Mouse (Mus musculus) intestine, embryonic 16.5 days (tissue): Measurements from ENCODE around the gene Retsat. TPM values are rescaled to one million over a fixed set of nuclear protein-coding genes. Genes with fewer than 3 reads are reported as not detected.

Experiments
- ATAC-seq: fragments of 200-750 bp; cut with Nextera tagmentation; 2 replicates; pipeline ENCODE4 v1.8.0; 2017; ENCODE audit warnings: moderate TSS enrichment, moderate library complexity
- H3K27ac ChIP-seq: fragments of 300-500 bp; sonication (generic); 2 replicates; pipeline ENCODE4 v1.5.1; 2014; ENCODE audit warnings: mild to moderate bottlenecking, low read length
- H3K27me3 ChIP-seq: fragments of 300-500 bp; sonication (generic); replicated peaks from 2 replicates; pipeline ENCODE4 v1.6.1; 2014; ENCODE audit warnings: low read length, control low read depth, mixed read lengths; ENCODE audit not compliant: control insufficient read depth, insufficient read depth
- H3K36me3 ChIP-seq: fragments of 300-500 bp; sonication (generic); 2 replicates; pipeline ENCODE4 v1.6.1; 2014; ENCODE audit warnings: low read length, control low read depth; ENCODE audit not compliant: control insufficient read depth, insufficient read depth
- H3K4me1 ChIP-seq: fragments of 300-500 bp; sonication (generic); 2 replicates; pipeline ENCODE4 v1.6.1; 2014; ENCODE audit warnings: low read length, control low read depth, mixed read lengths; ENCODE audit not compliant: control insufficient read depth, insufficient read depth
- H3K4me2 ChIP-seq: fragments of 300-500 bp; sonication (generic); 2 replicates; pipeline ENCODE4 v1.6.1; 2014; ENCODE audit warnings: low read depth, low read length, control low read depth
- H3K4me3 ChIP-seq: fragments of 300-500 bp; sonication (generic); 2 replicates; pipeline ENCODE4 v1.5.1; 2014; ENCODE audit warnings: mild to moderate bottlenecking, low read length
- H3K9ac ChIP-seq: fragments of 300-500 bp; sonication (generic); 2 replicates; pipeline ENCODE4 v1.6.1; 2014; ENCODE audit warnings: low read depth, low read length
- H3K9me3 ChIP-seq: fragments of 300-500 bp; sonication (generic); 2 replicates; pipeline ENCODE4 v1.6.1; 2016; ENCODE audit warnings: low read length, control low read depth; ENCODE audit not compliant: control insufficient read depth
- WGBS: fragments of 180-500 bp; shearing (Covaris S2); extraction: QIAGEN DNeasy Blood & Tissue Kit; methylation state at CpG from one replicate; pipeline ENCODE4 v1.1.7; 2014; 5-methylcytosine and 5-hydroxymethylcytosine counted together
- polyA plus RNA-seq: library from polyadenylated mRNA; unstranded; fragments of >200 nt; fragmentation: Nextera tagmentation; extraction: Ambion mirVana; gene quantifications from 2 replicates; pipeline ENCODE4 v1.2.1, GENCODE M21; 2015

Gene Retsat
- polyA plus RNA-seq, 1 experiment from 2014 or later = 41.1 TPM

DNA sequence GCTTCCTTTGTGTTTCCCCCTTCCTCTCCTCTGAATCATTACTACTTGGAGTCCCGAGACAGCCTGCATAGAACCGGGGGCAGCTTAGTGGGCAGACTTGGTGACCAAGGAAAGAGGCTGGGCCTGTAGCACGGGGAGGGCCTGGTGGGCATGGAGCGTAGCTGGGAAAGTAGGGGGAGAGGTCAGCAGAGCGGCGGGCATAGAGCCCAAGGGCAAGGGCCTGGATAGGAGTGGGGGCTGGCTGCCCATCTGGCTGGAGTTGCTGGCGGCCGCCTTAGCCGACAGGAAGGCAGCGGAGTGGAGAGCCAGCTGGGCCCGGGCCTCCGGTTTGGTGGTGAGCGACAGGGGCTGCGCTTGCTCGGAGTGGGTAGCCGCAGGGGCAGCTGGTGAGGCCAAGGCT, 29.0 kb downstream of the Retsat start:
- Histone ChIP-seq H3K36me3 (no peaks in the 10 kb centered on the region), H3K4me2 (no peak overlapping the region), H3K4me1 (no peaks in the 10 kb centered on the region), H3K27ac (no peak overlapping the region), H3K27me3 (no peaks in the 10 kb centered on the region), H3K9me3 (no peaks in the 10 kb centered on the region), H3K4me3 (no peak overlapping the region), H3K9ac (no peak overlapping the region)
- WGBS = 94% methylated on average over 16 of the region's 16 CpGs
- no peak for ATAC-seq

DNA sequence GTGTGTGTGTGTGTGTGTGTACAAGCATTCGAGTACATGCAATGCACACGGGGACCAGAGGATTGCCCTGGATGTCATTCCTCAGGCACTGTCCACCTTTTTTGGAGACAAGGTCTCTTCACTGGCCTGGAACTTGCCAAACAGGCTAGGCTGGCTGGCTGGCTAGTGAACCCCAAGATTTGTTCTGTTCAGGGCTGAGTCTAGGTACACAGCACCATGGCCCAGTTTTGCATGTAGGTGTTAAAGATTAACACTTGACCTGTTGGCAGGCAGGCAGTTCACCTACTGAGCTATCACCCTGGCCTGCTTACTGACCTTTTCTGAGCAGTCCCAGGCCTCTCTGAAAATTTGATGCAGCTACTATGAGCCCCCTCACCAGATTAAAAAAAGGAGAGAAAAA, 32.1 kb downstream of the Retsat start:
- Histone ChIP-seq H3K4me3 (no peak overlapping the region), H3K27me3 (no peaks in the 10 kb centered on the region), H3K9ac (no peak overlapping the region), H3K4me1 (no peaks in the 10 kb centered on the region), H3K4me2 (no peak overlapping the region), H3K27ac (no peak overlapping the region), H3K9me3 (no peaks in the 10 kb centered on the region), H3K36me3 (no peaks in the 10 kb centered on the region)
- ATAC-seq = 0 out of 2 replicates have a peak, but pooled peaks have one; percentile 32
- WGBS = 67% methylated on average over 2 of the region's 2 CpGs

DNA sequence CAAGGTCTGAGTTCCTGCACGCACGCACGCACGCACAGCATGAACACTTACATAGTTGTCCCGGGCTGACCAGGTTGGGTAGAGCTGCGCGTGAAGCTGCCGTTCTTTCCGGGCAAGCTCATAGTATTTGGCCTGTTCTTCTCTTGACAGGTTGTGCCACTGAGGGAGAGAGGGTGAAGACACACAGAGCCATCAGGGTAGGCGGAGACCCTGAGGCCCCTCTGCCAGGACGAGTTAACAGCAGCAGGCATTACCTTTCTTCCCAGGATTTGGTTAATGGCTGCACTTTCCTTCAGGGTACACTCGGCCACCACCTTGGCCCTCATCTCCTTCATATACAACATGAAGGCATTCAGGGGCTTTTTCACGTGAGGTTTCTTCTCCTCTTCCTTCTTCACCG, 32.7 kb downstream of the Retsat start:
- no peaks in the 10 kb centered on the region for H3K27me3 ChIP-seq
- WGBS = 88% methylated on average over 14 of the region's 14 CpGs
- no peak overlapping the region for H3K4me3 ChIP-seq
- no peak overlapping the region for H3K4me2 ChIP-seq
- H3K36me3 ChIP-seq = no peaks in the 10 kb centered on the region
- H3K27ac ChIP-seq = no peak overlapping the region
- 0 out of 2 replicates have a peak, but pooled peaks cover 2% of the 10 kb centered on the region for H3K4me1 ChIP-seq
- no peak for ATAC-seq
- H3K9ac ChIP-seq = no peak overlapping the region
- H3K9me3 ChIP-seq = no peaks in the 10 kb centered on the region

DNA sequence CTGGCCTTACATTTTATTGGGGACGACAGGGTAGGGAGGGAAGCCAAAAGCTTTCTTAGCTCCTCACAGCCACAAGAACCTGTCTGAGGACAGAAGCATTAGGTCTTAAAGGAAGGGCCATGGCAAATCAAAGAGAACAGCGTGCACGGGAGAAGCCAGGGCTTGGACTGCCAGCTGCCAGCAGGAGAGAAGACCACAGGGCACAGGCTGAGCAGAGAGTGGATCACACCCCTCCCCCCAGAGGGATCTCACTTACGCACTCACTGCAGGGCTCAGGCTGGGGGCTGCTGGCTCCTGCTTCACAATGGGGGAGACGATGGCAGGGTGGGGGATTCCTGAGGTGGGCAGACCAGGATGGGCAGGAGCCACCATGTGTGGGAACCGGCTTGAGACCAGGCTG, 33.4 kb downstream of the Retsat start:
- Histone ChIP-seq H3K27ac (no peak overlapping the region), H3K4me3 (no peak overlapping the region), H3K27me3 (no peaks in the 10 kb centered on the region), H3K9ac (no peak overlapping the region), H3K36me3 (no peaks in the 10 kb centered on the region), H3K4me2 (no peak overlapping the region), H3K4me1 (peaks cover 9% of the 10 kb centered on the region), H3K9me3 (no peaks in the 10 kb centered on the region)
- no peak for ATAC-seq
- WGBS = 77% methylated on average over 6 of the region's 6 CpGs

DNA sequence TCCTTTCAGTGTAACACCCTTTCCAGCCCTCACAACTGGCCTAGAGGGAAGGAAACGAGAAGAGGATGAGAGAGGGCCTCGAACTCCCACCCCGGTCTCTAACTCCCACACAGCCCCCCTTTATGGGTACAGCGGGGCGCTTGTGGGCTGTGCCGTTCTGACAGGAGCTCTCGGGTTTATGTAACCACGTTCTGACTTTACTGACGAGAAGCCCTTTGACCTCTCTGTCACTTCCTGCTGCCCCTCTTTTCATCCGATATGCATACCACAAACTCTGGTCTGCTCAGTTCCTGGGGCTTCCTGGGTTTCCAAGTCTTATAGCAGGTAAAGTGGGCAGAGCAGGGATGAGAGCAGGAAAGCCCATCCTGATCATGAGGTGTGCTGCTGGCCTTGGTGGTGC, 36.0 kb downstream of the Retsat start:
- no peaks in the 10 kb centered on the region for H3K27me3 ChIP-seq
- no peak overlapping the region for H3K4me3 ChIP-seq
- H3K4me1 ChIP-seq = peaks cover 9% of the 10 kb centered on the region
- H3K36me3 ChIP-seq = no peaks in the 10 kb centered on the region
- H3K9ac ChIP-seq = no peak overlapping the region
- no peak overlapping the region for H3K4me2 ChIP-seq
- ATAC-seq = no peak
- no peak overlapping the region for H3K27ac ChIP-seq
- H3K9me3 ChIP-seq = no peaks in the 10 kb centered on the region
- 66% methylated on average over 10 of the region's 10 CpGs for WGBS

DNA sequence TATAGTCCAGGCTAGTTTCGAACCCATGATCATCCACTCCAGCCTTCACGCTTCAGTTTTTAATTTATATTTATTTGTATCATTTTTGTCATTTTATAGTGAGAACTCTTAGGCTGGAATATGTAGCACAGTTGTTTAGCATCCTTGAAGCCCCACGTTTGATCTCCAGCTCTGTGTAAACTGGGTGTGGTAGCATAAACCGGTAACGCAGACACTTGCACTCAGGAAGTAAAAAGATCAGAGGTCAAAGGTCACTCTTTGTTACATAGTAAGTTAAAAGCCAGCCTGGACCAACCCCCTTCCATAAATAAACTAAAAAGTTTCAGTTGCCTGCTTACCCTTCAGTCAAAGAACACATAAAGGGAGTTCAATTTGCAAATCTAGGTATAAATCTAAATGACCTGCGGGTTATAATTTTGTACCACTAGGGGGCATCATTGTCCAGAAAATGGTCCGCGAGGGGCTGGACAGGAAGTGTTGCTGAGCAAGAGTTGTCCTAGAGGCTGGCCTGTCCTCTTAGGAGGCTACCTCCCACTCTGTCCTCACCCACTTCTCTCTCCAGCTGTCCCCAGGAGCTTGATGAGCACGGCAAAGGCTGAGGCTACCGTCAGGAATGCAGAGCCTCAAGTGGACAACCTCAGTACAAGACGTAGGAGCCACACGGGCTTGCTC, 37.6 kb downstream of the Retsat start:
- WGBS = 40% methylated on average over 12 of the region's 12 CpGs
- H3K4me1 ChIP-seq = peaks cover 9% of the 10 kb centered on the region
- no peak overlapping the region for H3K4me2 ChIP-seq
- no peaks in the 10 kb centered on the region for H3K9me3 ChIP-seq
- peak; percentile 69 for ATAC-seq
- no peak overlapping the region for H3K4me3 ChIP-seq
- no peaks in the 10 kb centered on the region for H3K27me3 ChIP-seq
- H3K9ac ChIP-seq = no peak overlapping the region
- H3K27ac ChIP-seq = no peak overlapping the region
- no peaks in the 10 kb centered on the region for H3K36me3 ChIP-seq

DNA sequence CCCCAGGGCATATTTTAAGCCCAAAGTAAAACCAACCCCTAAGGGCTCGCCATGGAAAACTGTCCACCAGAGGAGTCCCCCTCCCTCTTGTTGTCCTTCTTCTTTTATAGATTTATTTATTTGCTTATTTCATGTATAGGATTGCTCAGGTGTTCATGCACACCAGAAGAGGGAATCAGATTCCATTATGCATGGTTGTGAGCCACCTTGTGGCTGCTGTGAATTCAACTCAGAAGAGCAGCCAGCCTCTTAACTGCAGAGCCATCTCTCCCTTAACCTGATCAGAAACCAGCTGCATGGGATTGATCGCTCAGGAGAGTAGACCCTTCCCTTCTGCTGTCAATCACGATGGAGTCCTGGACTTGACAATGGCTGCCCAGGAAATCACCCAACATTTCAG, 38.7 kb downstream of the Retsat start:
- Histone ChIP-seq H3K4me1 (peaks cover 9% of the 10 kb centered on the region), H3K9ac (no peak overlapping the region), H3K4me2 (no peak overlapping the region), H3K27ac (no peak overlapping the region), H3K4me3 (no peak overlapping the region), H3K27me3 (no peaks in the 10 kb centered on the region), H3K36me3 (no peaks in the 10 kb centered on the region), H3K9me3 (no peaks in the 10 kb centered on the region)
- no peak for ATAC-seq
- WGBS = 80% methylated on average over 3 of the region's 3 CpGs

DNA sequence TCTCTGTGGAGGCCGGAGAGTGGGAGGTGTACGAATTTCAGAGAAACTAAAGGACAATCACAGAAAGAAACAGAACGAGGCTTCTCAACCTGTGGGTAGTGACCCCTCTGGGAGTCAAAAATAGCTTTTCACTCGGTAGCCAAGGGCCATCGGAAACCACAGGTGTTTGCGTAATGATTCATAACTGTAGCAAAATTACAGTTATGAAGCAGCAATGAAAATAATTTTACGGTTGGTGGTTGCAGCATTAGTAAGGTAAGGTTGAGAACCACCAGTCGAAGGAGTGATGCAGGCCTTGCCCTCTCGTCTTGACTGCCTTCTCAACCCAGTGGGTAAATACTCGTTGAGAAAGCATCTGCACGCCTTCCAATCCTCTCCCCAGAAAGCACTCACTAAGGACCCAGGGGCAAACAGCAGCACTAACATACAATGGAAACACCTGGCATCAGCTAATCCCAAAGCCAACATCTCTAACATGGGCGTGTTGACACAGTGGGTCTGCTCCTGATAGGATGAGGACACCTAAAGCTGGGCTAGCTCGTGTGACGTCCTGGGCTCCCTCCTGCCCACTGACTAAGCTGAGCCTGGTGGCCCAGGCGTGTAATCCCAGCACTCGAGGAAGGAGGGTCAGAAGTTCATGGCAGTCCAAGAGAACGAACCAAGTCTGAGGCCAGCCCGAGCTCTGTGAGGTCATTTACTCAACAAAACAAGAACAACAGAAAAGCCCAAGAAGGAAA, 43.1 kb downstream of the Retsat start:
- Histone ChIP-seq H3K27me3 (no peaks in the 10 kb centered on the region), H3K9ac (no peak overlapping the region), H3K4me3 (no peak overlapping the region), H3K4me2 (no peak overlapping the region), H3K4me1 (peaks cover 3% of the 10 kb centered on the region), H3K9me3 (no peaks in the 10 kb centered on the region), H3K36me3 (no peaks in the 10 kb centered on the region), H3K27ac (no peak overlapping the region)
- WGBS = 67% methylated on average over 18 of the region's 18 CpGs
- ATAC-seq = peak; percentile 52

DNA sequence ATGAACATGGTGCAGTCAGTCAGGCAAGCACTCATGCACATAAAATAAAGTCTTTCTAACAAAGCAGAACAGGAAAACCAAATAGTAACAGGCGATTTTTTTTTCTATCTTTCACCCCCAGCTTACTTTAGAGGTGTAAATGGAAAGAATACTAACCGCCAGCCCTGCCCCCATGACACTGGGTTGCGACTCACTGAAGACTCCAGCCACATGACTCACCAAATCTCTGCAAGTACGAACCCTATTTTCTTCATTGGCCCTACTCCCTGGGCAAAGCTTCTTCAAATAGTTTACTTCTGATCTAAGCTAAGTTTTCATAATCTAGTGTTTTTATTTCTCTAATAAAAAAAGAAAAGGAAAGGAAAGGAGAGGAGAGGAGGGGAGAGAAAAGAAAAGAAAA, 46.3 kb downstream of the Retsat start:
- Histone ChIP-seq H3K9me3 (no peaks in the 10 kb centered on the region), H3K9ac (no peak overlapping the region), H3K27me3 (no peaks in the 10 kb centered on the region), H3K4me2 (no peak overlapping the region), H3K36me3 (no peaks in the 10 kb centered on the region), H3K4me1 (no peaks in the 10 kb centered on the region), H3K4me3 (no peak overlapping the region), H3K27ac (no peak overlapping the region)
- ATAC-seq = no peak
- 78% methylated on average over 4 of the region's 4 CpGs for WGBS
